ENCODE assay signal across 8 mouse cellular contexts in the genomic region with DNA sequence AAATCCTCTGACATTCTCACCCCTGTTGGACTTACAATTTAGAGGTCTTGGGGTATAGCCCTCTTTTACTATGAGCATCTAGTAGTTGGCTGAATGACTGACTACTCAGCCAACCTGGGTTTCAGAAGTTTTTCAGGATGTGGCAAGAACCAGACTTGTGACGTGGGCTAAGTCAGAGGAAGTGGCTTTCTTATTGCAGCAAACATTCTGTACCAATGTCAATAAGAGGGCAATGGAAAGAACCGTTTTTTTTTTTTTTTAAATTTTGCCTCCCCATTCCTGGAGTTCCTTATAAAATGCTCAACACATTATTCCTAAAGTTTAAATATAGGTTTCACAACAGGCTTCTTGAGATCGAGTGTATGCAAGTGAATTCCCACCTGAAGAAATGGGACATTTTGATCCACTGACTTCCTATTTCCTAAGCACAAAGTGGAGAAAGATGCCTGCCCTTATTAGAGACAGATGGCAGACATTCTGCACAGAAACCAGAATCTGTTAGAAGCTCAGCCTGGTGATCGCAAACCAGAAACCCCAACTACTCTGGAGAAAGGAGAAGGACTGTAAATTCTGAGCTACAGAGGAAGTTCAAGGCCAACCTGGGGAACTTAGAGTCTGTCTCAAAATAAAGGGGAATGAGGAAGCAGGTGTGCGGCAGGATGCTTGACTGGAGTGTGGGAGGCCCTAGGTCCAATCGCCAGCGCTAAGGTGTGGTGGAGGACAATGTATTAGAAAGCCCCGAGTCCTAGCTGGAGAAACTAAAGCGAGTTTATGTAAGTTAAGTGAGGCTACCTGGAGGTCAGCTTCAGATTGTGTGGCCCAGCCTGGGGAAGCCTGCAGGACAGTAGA. TPM values are rescaled to one million over a fixed set of nuclear protein-coding genes. Genes with fewer than 3 reads are reported as not detected.
DNase-seq lines count a peak whose midpoint lies in the region; ATAC-seq and TF ChIP-seq lines count a peak whose summit lies in the region.

No protein-coding gene starts in this region.

- in situ Hi-C loops in ES-E14 (cut with MboI; ENCODE audit: low sequenced_read_pairs in 2 of 2, unreplicated experiment in 2 of 2) = no loop called here

- 49% methylated on average over 9 of the region's 9 CpGs for WGBS in lung, adult 2 months
- WGBS in stomach, embryonic 14.5 days = 64% methylated on average over 9 of the region's 9 CpGs

- peak overlapping the region; percentile 94 for H3K4me3 ChIP-seq in gastrocnemius, adult 2 months
- peak overlapping the region in 1 of 2 experiments; percentile 22; a peak in 1 of 4 replicates for H3K4me3 ChIP-seq in ES-E14 (ENCODE audit: insufficient read depth in 1 of 2, low read depth in 1 of 2, low read length in 2 of 2, poor library complexity in 1 of 2, severe bottlenecking in 1 of 2)
- peak overlapping the region; percentile 10 for H3K4me3 ChIP-seq in lung, adult 2 months (replicated peaks; ENCODE audit: extremely low read depth, low read depth, low read length)
- H3K4me3 ChIP-seq in stomach, embryonic 14.5 days (ENCODE audit: low read depth, low read length) = peak overlapping the region; percentile 91

- intact Hi-C loops in gastrocnemius, adult 2 months (cut with DNase I) = loop anchor here (2.0 kb wide), 1 partner anchor 35 kb away; no protein-coding TSS in a partner anchor

- peak overlapping the region; percentile 99 for H3K27ac ChIP-seq in gastrocnemius, adult 2 months
- no peak overlapping the region for H3K27ac ChIP-seq in ES-E14 (ENCODE audit: insufficient read depth, low read depth, low read length, poor library complexity, severe bottlenecking)
- H3K27ac ChIP-seq in stomach, embryonic 14.5 days (ENCODE audit: low read length) = no peak overlapping the region

- peak overlapping the region; percentile 82 for H3K4me2 ChIP-seq in stomach, embryonic 14.5 days (replicated peaks; ENCODE audit: low read depth, low read length)

- ATAC-seq in granulocyte monocyte progenitor cell, adult 5-6 weeks (replicated peaks; ENCODE audit: poor library complexity, severe bottlenecking) = peak; percentile 56
- ATAC-seq in stomach, embryonic 14.5 days (ENCODE audit: insufficient number of reproducible peaks, insufficient read depth, low FRiP score, low read depth) = 0 out of 2 replicates have a peak, but pooled peaks have one; percentile 11

- no peaks in the 10 kb centered on the region for H3K27me3 ChIP-seq in stomach, embryonic 14.5 days (ENCODE audit: control insufficient read depth, insufficient read depth, low read length)

- H3K4me1 ChIP-seq in ES-E14 (ENCODE audit: control insufficient read depth in 2 of 2, insufficient read depth in 2 of 2, low read length in 2 of 2, poor library complexity in 1 of 2) = peaks cover 2 to 23% of the 10 kb centered on the region in 2 experiments; a peak in 2 of 4 replicates
- H3K4me1 ChIP-seq in lung, adult 2 months (ENCODE audit: control insufficient read depth, insufficient read depth, low read length) = peaks cover 19% of the 10 kb centered on the region
- peaks cover 18% of the 10 kb centered on the region for H3K4me1 ChIP-seq in stomach, embryonic 14.5 days (ENCODE audit: control insufficient read depth, insufficient read depth, low read length)

- TF ChIP-seq POLR2A in lung, adult 2 months (IDR thresholded peaks at IDR 0.05; ENCODE audit: borderline replicate concordance, extremely low read depth, low read depth, low read length) = no peak

- H3K36me3 ChIP-seq in ES-E14 (ENCODE audit: control insufficient read depth, insufficient read depth, low read length, poor library complexity, severe bottlenecking) = peaks cover 5% of the 10 kb centered on the region
- peaks cover 1% of the 10 kb centered on the region; the same call in 1 of the 2 replicates for H3K36me3 ChIP-seq in stomach, embryonic 14.5 days (ENCODE audit: control insufficient read depth, insufficient read depth, low read length)

- H3K9ac ChIP-seq in ES-E14 (ENCODE audit: insufficient read depth, low read depth, low read length, poor library complexity, severe bottlenecking) = peak overlapping the region; percentile 60; the same call in 1 of the 2 replicates
- H3K9ac ChIP-seq in stomach, embryonic 14.5 days (replicated peaks; ENCODE audit: low read depth, low read length) = no peak overlapping the region

- no peak for DNase-seq in gastrocnemius, adult 2 months
- DNase-seq in gastrocnemius, adult 18-20 months (ENCODE audit: low spot score) = no peak
- no peak for DNase-seq in ES-E14 (ENCODE audit: low read depth, low spot score)
- DNase-seq in lung, adult 2 months = no peak
- no peak for DNase-seq in gastrocnemius, postnatal 4 days (ENCODE audit: low spot score in 2 of 2)
- DNase-seq in urinary bladder, postnatal 10 days (ENCODE audit: low spot score) = no peak

- no peaks in the 10 kb centered on the region for H3K9me3 ChIP-seq in ES-E14 (ENCODE audit: control insufficient read depth, insufficient read depth, low read depth, low read length)
- H3K9me3 ChIP-seq in stomach, embryonic 14.5 days (ENCODE audit: control insufficient read depth, low read depth, low read length) = no peaks in the 10 kb centered on the region

- no peak for TF ChIP-seq CTCF in gastrocnemius, adult 2 months (IDR thresholded peaks at IDR 0.05)
- TF ChIP-seq CTCF in lung, adult 2 months (IDR thresholded peaks at IDR 0.05; ENCODE audit: insufficient read depth, low read length) = no peak

TF ChIP-seq in ES-E14, 5 proteins besides CTCF, POLR2A, EP300 and RAD21:
- no peak for TF ChIP-seq ZC3H11A (IDR thresholded peaks at IDR 0.05; ENCODE audit: borderline replicate concordance, low read depth, low read length)
- TF ChIP-seq CHD2 (IDR thresholded peaks at IDR 0.05; ENCODE audit: low read depth, low read length) = no peak

RNA-seq across cellular contexts. Expression of gene Prdx6, which starts 0.6 kb away (rescaled TPM):
- total RNA-seq in gastrocnemius, adult 2 months (2021) = 100 to 1,000 TPM; 104 to 168 TPM
- total RNA-seq in gastrocnemius, adult 18-20 months (2021) = 100 to 1,000 TPM; 128 to 131 TPM
- total RNA-seq in ES-E14 (2012; rRNA removed) = 268 and 390 TPM in 2 replicates
- 217 and 261 TPM in 2 replicates for total RNA-seq in granulocyte monocyte progenitor cell, adult 5-6 weeks (2014; fragmentation: Nextera tagmentation)
- total RNA-seq in granulocyte monocyte progenitor cell, adult 5-6 weeks (2017) = 373 and 405 TPM in 2 replicates
- polyA plus RNA-seq in lung, adult 2 months (2012; rRNA removed) = 304 and 466 TPM in 2 replicates
- 396 and 432 TPM in 2 replicates for polyA plus RNA-seq in stomach, embryonic 14.5 days (2014; fragmentation: Nextera tagmentation; extraction: Ambion mirVana)
- total RNA-seq in gastrocnemius, postnatal 4 days (2021) = 10 to 100 TPM; 75.6 to 81.5 TPM
